Mouse (Mus musculus) left cerebral cortex, postnatal 25 days (tissue): ENCODE results near the gene Gm21637. TPM values are rescaled to one million over a fixed set of nuclear protein-coding genes. Genes with fewer than 3 reads are reported as not detected.
"Not testable (repeated sequence)": the region's sequence is repeated elsewhere in the genome, so short reads cannot be mapped to it uniquely, and the experiment has no call there.

Experiments
- DNase-seq, 2 experiments: peaks; one replicate each; pipeline ENCODE4 v3.0.0; 2022; ENCODE audit warnings: low spot score in 2 of 2, mixed read lengths in 1 of 2
- intact Hi-C: fragments of 180-260 bp; cut with DNase I; formaldehyde crosslinking; loops from one replicate; pipeline ENCODE4 v1.15.1; 2025
- total RNA-seq, 2 experiments: library from RNA; stranded (reverse); gene quantifications; 2 replicates each; pipeline ENCODE4 v1.2.3; 2021

Gm21637 gene
- not detected for total RNA-seq

GRCm38 (mm10) chrX:31961744-31962143 is at the start of gene Gm21637:
Gene Gm21637 (plus strand): TSS chrX:31962044.
- intact Hi-C loops, DNase-seq: not testable (repeated sequence)

Other genes with a start within 250 kb of the Gm21637 start
- not detected for gene Btbd35f25, start 244.9 kb upstream of the Gm21637 start, total RNA-seq
- gene Btbd35f22, start 85.8 kb downstream of the Gm21637 start, total RNA-seq: not detected